Mouse (Mus musculus): Measurements from ENCODE around the gene Slc30a7. TPM values are rescaled to one million over a fixed set of nuclear protein-coding genes. Genes with fewer than 3 reads are reported as not detected.

Slc30a7 gene
- polyA plus RNA-seq, 1 experiment from 2014 or later, result 32.9 TPM

- Histone ChIP-seq H3K4me3 (ENCODE audit: low read depth, low read length) (peak overlapping the region; percentile 82), H3K27ac (ENCODE audit: low read depth, low read length) (0 out of 2 replicates have a peak overlapping the region, but pooled peaks have one; percentile 72), H3K4me2 (ENCODE audit: low read depth) (peak overlapping the region; percentile 58), H3K36me3 (ENCODE audit: control insufficient read depth, insufficient read depth, low read length) (no peaks in the 10 kb centered on the region), H3K27me3 (ENCODE audit: control insufficient read depth, insufficient read depth, low read length) (no peaks in the 10 kb centered on the region), H3K4me1 (ENCODE audit: control insufficient read depth, insufficient read depth, low read length) (peaks cover 7% of the 10 kb centered on the region; the same call in 1 of the 2 replicates), H3K9ac (ENCODE audit: low read length) (peak overlapping the region; percentile 91), H3K9me3 (ENCODE audit: control insufficient read depth, low read length) (no peaks in the 10 kb centered on the region)
- no peak for ATAC-seq (ENCODE audit: insufficient read depth, low FRiP score, low TSS enrichment)
- peak; percentile 23 for DNase-seq (ENCODE audit: low spot score)
- 7% methylated on average over 12 of the region's 12 CpGs for WGBS
Measured at GRCm38 (mm10) chr3:116006284-116006977, 775 bp downstream of the Slc30a7 start.

DNA sequence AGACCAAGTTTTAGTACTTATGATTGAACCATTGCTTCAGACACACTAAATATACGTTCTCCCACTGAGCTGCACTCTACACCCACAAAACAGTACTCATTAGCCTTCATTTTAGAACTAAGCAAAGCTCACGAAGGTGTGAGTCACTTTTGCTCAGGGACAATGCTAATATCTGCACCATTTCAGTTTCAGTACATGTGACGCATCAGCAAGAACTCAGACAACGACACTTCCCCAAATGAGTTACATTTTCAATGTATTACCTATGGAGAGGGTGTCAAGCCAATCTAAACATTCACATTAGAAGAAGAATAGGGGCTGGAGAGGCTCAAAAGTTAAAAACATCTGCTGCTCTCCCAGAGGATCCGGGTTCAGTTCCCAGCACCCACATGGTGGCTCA, 10.3 kb downstream of the Slc30a7 start:
- Histone ChIP-seq H3K27me3 (ENCODE audit: control insufficient read depth, insufficient read depth, low read length) (no peaks in the 10 kb centered on the region), H3K27ac (ENCODE audit: low read depth, low read length) (no peak overlapping the region), H3K9me3 (ENCODE audit: control insufficient read depth, low read length) (no peaks in the 10 kb centered on the region), H3K4me3 (ENCODE audit: low read depth, low read length) (no peak overlapping the region), H3K36me3 (ENCODE audit: control insufficient read depth, insufficient read depth, low read length) (peaks cover 5% of the 10 kb centered on the region; the same call in 1 of the 2 replicates), H3K9ac (ENCODE audit: low read length) (no peak overlapping the region), H3K4me2 (ENCODE audit: low read depth) (no peak overlapping the region), H3K4me1 (ENCODE audit: control insufficient read depth, insufficient read depth, low read length) (no peaks in the 10 kb centered on the region)
- WGBS, result 94% methylated on average over 5 of the region's 5 CpGs
- no peak for ATAC-seq (ENCODE audit: insufficient read depth, low FRiP score, low TSS enrichment)
- no peak for DNase-seq (ENCODE audit: low spot score)

GRCm38 (mm10) chr3:115993025-115993424, 14.2 kb downstream of the Slc30a7 start:
- no peak overlapping the region for H3K4me2 ChIP-seq (ENCODE audit: low read depth)
- no peaks in the 10 kb centered on the region for H3K4me1 ChIP-seq (ENCODE audit: control insufficient read depth, insufficient read depth, low read length)
- no peaks in the 10 kb centered on the region; the same call in 1 of the 2 replicates for H3K36me3 ChIP-seq (ENCODE audit: control insufficient read depth, insufficient read depth, low read length)
- H3K9ac ChIP-seq (ENCODE audit: low read length), result no peak overlapping the region
- DNase-seq (ENCODE audit: low spot score) (no peak), ATAC-seq (ENCODE audit: insufficient read depth, low FRiP score, low TSS enrichment) (no peak)
- H3K27me3 ChIP-seq (ENCODE audit: control insufficient read depth, insufficient read depth, low read length), result no peaks in the 10 kb centered on the region
- no peaks in the 10 kb centered on the region for H3K9me3 ChIP-seq (ENCODE audit: control insufficient read depth, low read length)
- no peak overlapping the region for H3K4me3 ChIP-seq (ENCODE audit: low read depth, low read length)
- H3K27ac ChIP-seq (ENCODE audit: low read depth, low read length), result no peak overlapping the region
- WGBS, result 55% methylated on average over 10 of the region's 10 CpGs

- Histone ChIP-seq H3K4me1 (ENCODE audit: control insufficient read depth, insufficient read depth, low read length) (no peaks in the 10 kb centered on the region), H3K27me3 (ENCODE audit: control insufficient read depth, insufficient read depth, low read length) (no peaks in the 10 kb centered on the region), H3K9me3 (ENCODE audit: control insufficient read depth, low read length) (no peaks in the 10 kb centered on the region), H3K4me3 (ENCODE audit: low read depth, low read length) (no peak overlapping the region), H3K9ac (ENCODE audit: low read length) (no peak overlapping the region), H3K27ac (ENCODE audit: low read depth, low read length) (no peak overlapping the region), H3K36me3 (ENCODE audit: control insufficient read depth, insufficient read depth, low read length) (no peaks in the 10 kb centered on the region), H3K4me2 (ENCODE audit: low read depth) (no peak overlapping the region)
- WGBS, result 71% methylated on average over 4 of the region's 4 CpGs
- DNase-seq (ENCODE audit: low spot score) (no peak), ATAC-seq (ENCODE audit: insufficient read depth, low FRiP score, low TSS enrichment) (no peak)
Measured at GRCm38 (mm10) chr3:115992588-115992987, 14.6 kb downstream of the Slc30a7 start.

DNA sequence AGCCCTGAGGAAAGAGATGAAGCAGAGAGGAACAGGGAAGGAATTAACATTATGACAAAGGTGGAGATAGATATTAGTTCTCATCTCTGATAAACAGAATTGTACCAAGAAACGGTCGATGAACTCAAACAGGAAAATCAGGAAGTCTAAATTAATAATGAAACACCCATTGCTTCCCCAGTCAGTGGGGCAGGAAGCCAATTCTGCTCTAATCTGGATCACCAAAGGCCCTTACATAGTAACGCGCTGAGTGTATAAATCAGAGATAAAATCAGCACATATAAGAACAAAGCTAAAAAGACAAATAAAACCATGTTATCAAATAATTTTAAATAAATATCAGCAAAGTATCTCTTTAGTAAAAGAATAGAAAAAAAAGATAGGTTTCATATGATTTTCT, 15.1 kb downstream of the Slc30a7 start:
- WGBS, result 91% methylated on average over 4 of the region's 4 CpGs
- H3K9me3 ChIP-seq (ENCODE audit: control insufficient read depth, low read length), result no peaks in the 10 kb centered on the region
- no peak overlapping the region for H3K9ac ChIP-seq (ENCODE audit: low read length)
- H3K27ac ChIP-seq (ENCODE audit: low read depth, low read length), result no peak overlapping the region
- H3K4me1 ChIP-seq (ENCODE audit: control insufficient read depth, insufficient read depth, low read length), result no peaks in the 10 kb centered on the region
- no peaks in the 10 kb centered on the region for H3K27me3 ChIP-seq (ENCODE audit: control insufficient read depth, insufficient read depth, low read length)
- H3K36me3 ChIP-seq (ENCODE audit: control insufficient read depth, insufficient read depth, low read length), result no peaks in the 10 kb centered on the region
- no peak for DNase-seq (ENCODE audit: low spot score)
- no peak overlapping the region for H3K4me3 ChIP-seq (ENCODE audit: low read depth, low read length)
- no peak overlapping the region for H3K4me2 ChIP-seq (ENCODE audit: low read depth)
- ATAC-seq (ENCODE audit: insufficient read depth, low FRiP score, low TSS enrichment), result no peak

DNA sequence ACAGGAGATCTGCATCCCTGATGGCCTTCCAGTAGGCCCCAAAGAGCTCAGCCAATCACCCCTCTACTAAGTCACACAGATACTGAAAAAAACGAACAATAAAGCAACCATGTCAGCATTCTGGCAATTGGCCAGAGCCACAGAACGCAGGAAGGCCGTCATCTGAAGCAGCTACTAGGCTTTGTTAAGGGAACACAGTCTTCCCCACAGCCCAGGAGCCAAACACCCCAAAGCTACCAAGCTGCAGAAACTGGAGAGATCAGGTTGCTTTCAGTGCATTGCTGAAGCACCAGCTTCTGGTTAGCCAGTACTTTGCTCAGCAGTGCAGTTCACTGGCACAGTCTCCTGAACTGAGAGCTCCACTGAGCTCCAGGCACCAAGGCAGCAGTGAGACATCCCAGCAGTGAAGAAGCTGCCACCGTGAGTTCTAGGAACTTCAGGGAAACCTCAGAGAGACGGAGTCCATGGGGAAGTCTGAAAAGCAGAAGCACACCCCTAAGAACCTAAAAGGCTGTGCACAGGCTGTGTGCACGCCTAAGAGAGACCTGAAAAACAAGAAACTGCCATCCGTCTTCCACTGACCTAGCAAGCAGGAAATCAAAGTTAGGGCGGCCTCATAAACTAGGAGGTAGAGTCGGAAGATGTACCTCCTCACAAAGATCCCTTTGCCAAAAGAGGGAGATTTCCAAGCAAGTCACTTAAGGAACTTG, 21.9 kb downstream of the Slc30a7 start:
- H3K9me3 ChIP-seq (ENCODE audit: control insufficient read depth, low read length), result no peaks in the 10 kb centered on the region
- no peak overlapping the region for H3K4me2 ChIP-seq (ENCODE audit: low read depth)
- no peak for DNase-seq (ENCODE audit: low spot score)
- no peak overlapping the region for H3K9ac ChIP-seq (ENCODE audit: low read length)
- no peaks in the 10 kb centered on the region for H3K27me3 ChIP-seq (ENCODE audit: control insufficient read depth, insufficient read depth, low read length)
- peaks cover 11% of the 10 kb centered on the region for H3K36me3 ChIP-seq (ENCODE audit: control insufficient read depth, insufficient read depth, low read length)
- H3K27ac ChIP-seq (ENCODE audit: low read depth, low read length), result no peak overlapping the region
- no peak overlapping the region for H3K4me3 ChIP-seq (ENCODE audit: low read depth, low read length)
- no peak for ATAC-seq (ENCODE audit: insufficient read depth, low FRiP score, low TSS enrichment)
- H3K4me1 ChIP-seq (ENCODE audit: control insufficient read depth, insufficient read depth, low read length), result no peaks in the 10 kb centered on the region
- 92% methylated on average over 9 of the region's 9 CpGs for WGBS

DNA sequence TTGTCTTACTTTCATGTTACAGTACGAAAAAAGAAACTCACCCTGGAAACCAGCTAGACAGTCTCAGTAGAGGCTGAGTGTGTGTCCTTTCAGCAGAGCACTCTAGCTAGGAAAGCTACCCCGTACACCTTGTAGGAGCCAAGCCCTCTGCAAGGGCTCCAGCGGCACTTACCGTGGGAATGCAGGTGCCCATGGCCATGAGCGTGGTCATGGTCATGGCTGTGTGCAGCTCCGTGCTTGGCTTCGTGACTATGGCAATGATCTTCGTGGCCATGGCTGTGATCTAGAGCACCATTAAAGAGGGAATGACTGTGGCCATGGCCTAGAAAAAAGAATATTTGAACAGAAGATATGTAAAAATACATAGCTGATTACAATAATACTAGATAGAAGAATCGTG, 22.6 kb downstream of the Slc30a7 start:
- H3K27me3 ChIP-seq (ENCODE audit: control insufficient read depth, insufficient read depth, low read length), result no peaks in the 10 kb centered on the region
- H3K4me1 ChIP-seq (ENCODE audit: control insufficient read depth, insufficient read depth, low read length), result no peaks in the 10 kb centered on the region
- 96% methylated on average over 9 of the region's 9 CpGs for WGBS
- H3K4me3 ChIP-seq (ENCODE audit: low read depth, low read length), result no peak overlapping the region
- no peak for DNase-seq (ENCODE audit: low spot score)
- H3K9me3 ChIP-seq (ENCODE audit: control insufficient read depth, low read length), result no peaks in the 10 kb centered on the region
- no peak for ATAC-seq (ENCODE audit: insufficient read depth, low FRiP score, low TSS enrichment)
- no peak overlapping the region for H3K9ac ChIP-seq (ENCODE audit: low read length)
- H3K27ac ChIP-seq (ENCODE audit: low read depth, low read length), result no peak overlapping the region
- H3K36me3 ChIP-seq (ENCODE audit: control insufficient read depth, insufficient read depth, low read length), result peaks cover 11% of the 10 kb centered on the region
- no peak overlapping the region for H3K4me2 ChIP-seq (ENCODE audit: low read depth)

GRCm38 (mm10) chr3:115983217-115983616, 24.0 kb downstream of the Slc30a7 start:
- peaks cover 11% of the 10 kb centered on the region for H3K36me3 ChIP-seq (ENCODE audit: control insufficient read depth, insufficient read depth, low read length)
- 94% methylated on average over 8 of the region's 8 CpGs for WGBS
- H3K27me3 ChIP-seq (ENCODE audit: control insufficient read depth, insufficient read depth, low read length), result no peaks in the 10 kb centered on the region
- no peak overlapping the region for H3K4me3 ChIP-seq (ENCODE audit: low read depth, low read length)
- H3K9me3 ChIP-seq (ENCODE audit: control insufficient read depth, low read length), result no peaks in the 10 kb centered on the region
- no peak overlapping the region for H3K27ac ChIP-seq (ENCODE audit: low read depth, low read length)
- H3K4me1 ChIP-seq (ENCODE audit: control insufficient read depth, insufficient read depth, low read length), result no peaks in the 10 kb centered on the region
- no peak overlapping the region for H3K9ac ChIP-seq (ENCODE audit: low read length)
- DNase-seq (ENCODE audit: low spot score), result no peak
- H3K4me2 ChIP-seq (ENCODE audit: low read depth), result no peak overlapping the region
- no peak for ATAC-seq (ENCODE audit: insufficient read depth, low FRiP score, low TSS enrichment)

GRCm38 (mm10) chr3:115979000-115979399, 28.2 kb downstream of the Slc30a7 start:
- H3K4me1 ChIP-seq (ENCODE audit: control insufficient read depth, insufficient read depth, low read length), result no peaks in the 10 kb centered on the region
- H3K9me3 ChIP-seq (ENCODE audit: control insufficient read depth, low read length), result no peaks in the 10 kb centered on the region
- H3K9ac ChIP-seq (ENCODE audit: low read length), result no peak overlapping the region
- ATAC-seq (ENCODE audit: insufficient read depth, low FRiP score, low TSS enrichment) (no peak), DNase-seq (ENCODE audit: low spot score) (no peak)
- H3K4me3 ChIP-seq (ENCODE audit: low read depth, low read length), result no peak overlapping the region
- no peak overlapping the region for H3K27ac ChIP-seq (ENCODE audit: low read depth, low read length)
- 42% methylated on average over 1 of the region's 1 CpGs for WGBS
- H3K36me3 ChIP-seq (ENCODE audit: control insufficient read depth, insufficient read depth, low read length), result peaks cover 7% of the 10 kb centered on the region
- no peaks in the 10 kb centered on the region for H3K27me3 ChIP-seq (ENCODE audit: control insufficient read depth, insufficient read depth, low read length)
- H3K4me2 ChIP-seq (ENCODE audit: low read depth), result no peak overlapping the region

Data from neural tube, embryonic 11.5 days (tissue).